Mouse (Mus musculus) hindbrain, embryonic 12.5 days (tissue): ENCODE results near the gene Lgals4. TPM values are rescaled to one million over a fixed set of nuclear protein-coding genes. Genes with fewer than 3 reads are reported as not detected.
A peak's percentile ranks its signal among the peaks of the same experiment; 100 is the strongest.
"Not testable (repeated sequence)": the region's sequence is repeated elsewhere in the genome, so short reads cannot be mapped to it uniquely, and the experiment has no call there.

Source experiments
- ATAC-seq: fragments of 200-750 bp; cut with Nextera tagmentation; 2 replicates; pipeline ENCODE4 v1.8.0; 2017; ENCODE audit warnings: moderate TSS enrichment; ENCODE audit not compliant: low FRiP score
- H3K27ac ChIP-seq: fragments of 300-500 bp; sonication (generic); 2 replicates; pipeline ENCODE4 v1.5.1; 2016; ENCODE audit warnings: mild to moderate bottlenecking
- H3K27me3 ChIP-seq: fragments of 300-500 bp; sonication (generic); 2 replicates; pipeline ENCODE4 v1.6.1; 2016; ENCODE audit warnings: mild to moderate bottlenecking
- H3K36me3 ChIP-seq: fragments of 300-500 bp; sonication (generic); 2 replicates; pipeline ENCODE4 v1.6.1; 2016; ENCODE audit warnings: mild to moderate bottlenecking
- H3K4me1 ChIP-seq: fragments of 300-500 bp; sonication (generic); 2 replicates; pipeline ENCODE4 v1.6.1; 2016
- H3K4me2 ChIP-seq: fragments of 300-500 bp; sonication (generic); replicated peaks from 2 replicates; pipeline ENCODE4 v1.6.1; 2016; ENCODE audit warnings: mild to moderate bottlenecking
- H3K4me3 ChIP-seq: fragments of 300-500 bp; sonication (generic); 2 replicates; pipeline ENCODE4 v1.5.1; 2016; ENCODE audit warnings: mild to moderate bottlenecking
- H3K9ac ChIP-seq: fragments of 300-500 bp; sonication (generic); 2 replicates; pipeline ENCODE4 v1.6.1; 2016; ENCODE audit warnings: mild to moderate bottlenecking, moderate library complexity
- H3K9me3 ChIP-seq: fragments of 300-500 bp; sonication (generic); replicated peaks from 2 replicates; pipeline ENCODE4 v1.6.1; 2016; ENCODE audit warnings: mild to moderate bottlenecking
- WGBS: fragments of 180-500 bp; shearing (Covaris S2); methylation state at CpG from one replicate; pipeline ENCODE4 v1.1.7; 2016; 5-methylcytosine and 5-hydroxymethylcytosine counted together
- polyA plus RNA-seq: library from polyadenylated mRNA; unstranded; fragments of >200 nt; fragmentation: Nextera tagmentation; extraction: Ambion mirVana; gene quantifications from 2 replicates; pipeline ENCODE4 v1.2.1, GENCODE M21; 2016

Lgals4 gene
- polyA plus RNA-seq, 1 experiment from 2014 or later: 5.0 TPM

DNA sequence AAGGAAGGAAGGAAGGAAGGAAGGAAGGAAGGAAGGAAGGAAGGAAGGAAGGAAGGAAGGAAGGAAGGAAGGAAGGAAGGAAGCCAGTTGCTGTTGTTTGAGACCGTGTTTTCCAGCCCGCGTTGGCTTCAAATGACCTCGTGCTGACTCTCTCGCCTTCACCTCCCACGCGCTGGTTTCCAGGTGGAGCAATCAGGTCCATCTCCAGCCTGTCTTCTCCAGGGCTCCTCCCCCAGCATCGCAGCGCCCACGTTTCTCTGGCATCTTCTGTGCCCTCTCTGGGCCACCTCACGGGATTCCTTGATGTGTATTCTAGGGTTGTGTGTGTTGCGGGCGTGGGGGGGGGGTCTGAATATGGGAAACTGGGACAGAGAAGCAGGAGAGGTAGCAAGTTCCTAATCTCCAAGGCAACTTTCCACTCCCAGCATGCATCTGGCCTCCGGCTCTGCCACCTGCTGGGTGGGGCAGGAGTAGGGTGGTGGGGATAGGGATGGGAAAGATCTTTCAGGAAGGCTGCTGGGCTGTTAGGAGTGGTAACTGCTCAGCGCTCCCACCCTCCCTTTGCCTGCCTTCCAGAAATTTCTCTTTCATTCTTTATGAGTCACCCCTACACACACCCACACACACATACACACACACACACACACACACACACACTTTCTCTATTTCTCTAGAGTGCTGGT, 29.3 kb downstream of the Lgals4 start:
- no peak for ATAC-seq
- H3K36me3 ChIP-seq: no peaks in the 10 kb centered on the region
- 83% methylated on average over 15 of the region's 15 CpGs for WGBS

DNA sequence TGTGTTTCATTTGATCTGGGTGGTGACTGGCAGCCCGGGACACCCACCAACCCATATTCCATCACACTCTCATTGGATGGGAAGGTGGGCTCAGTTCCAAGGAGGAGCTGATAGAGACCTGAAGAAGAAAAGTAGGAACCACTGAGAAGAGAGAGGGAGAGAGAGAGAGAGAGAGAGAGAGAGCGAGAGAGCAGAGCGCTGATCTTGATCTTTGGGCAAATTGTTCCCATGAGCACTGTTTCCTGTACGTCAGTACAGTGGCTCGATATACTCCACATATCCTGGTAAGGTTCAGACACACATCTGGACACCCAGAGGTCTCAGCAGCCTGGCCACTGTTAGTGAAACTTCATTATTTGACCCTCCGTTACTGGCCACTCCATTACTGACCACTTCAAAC, 29.9 kb downstream of the Lgals4 start, which contains the start of gene Lgals7:
Gene Lgals7, plus strand, starts transcription at position 314 of the 400 bp plus-strand sequence.
- H3K27me3 ChIP-seq: 0 out of 2 replicates have a peak, but pooled peaks cover 3% of the 10 kb centered on the region
- H3K27ac ChIP-seq: no peak within 1 kb of the TSS
- 85% methylated on average over 6 of the region's 6 CpGs for WGBS
- H3K4me1 ChIP-seq: peaks cover 14% of the 10 kb centered on the region; the same call in 1 of the 2 replicates
- ATAC-seq: no peak
- H3K9ac ChIP-seq: no peak within 1 kb of the TSS
- H3K4me3 ChIP-seq: no peak within 1 kb of the TSS
- H3K9me3 ChIP-seq: peaks cover 5% of the 10 kb centered on the region; the same call in 1 of the 2 replicates
- H3K36me3 ChIP-seq: no peaks in the 10 kb centered on the region
- H3K4me2 ChIP-seq: no peak within 1 kb of the TSS

More for the DNA sequence above, 29.3 kb downstream of the Lgals4 start:
- H3K9ac ChIP-seq: no peak overlapping the region
- no peak overlapping the region for H3K4me3 ChIP-seq
- H3K27me3 ChIP-seq: 0 out of 2 replicates have a peak, but pooled peaks cover 3% of the 10 kb centered on the region
- H3K4me2 ChIP-seq: no peak overlapping the region
- no peak overlapping the region for H3K27ac ChIP-seq
- H3K9me3 ChIP-seq: peaks cover 5% of the 10 kb centered on the region; the same call in 1 of the 2 replicates
- peaks cover 14% of the 10 kb centered on the region; the same call in 1 of the 2 replicates for H3K4me1 ChIP-seq

DNA sequence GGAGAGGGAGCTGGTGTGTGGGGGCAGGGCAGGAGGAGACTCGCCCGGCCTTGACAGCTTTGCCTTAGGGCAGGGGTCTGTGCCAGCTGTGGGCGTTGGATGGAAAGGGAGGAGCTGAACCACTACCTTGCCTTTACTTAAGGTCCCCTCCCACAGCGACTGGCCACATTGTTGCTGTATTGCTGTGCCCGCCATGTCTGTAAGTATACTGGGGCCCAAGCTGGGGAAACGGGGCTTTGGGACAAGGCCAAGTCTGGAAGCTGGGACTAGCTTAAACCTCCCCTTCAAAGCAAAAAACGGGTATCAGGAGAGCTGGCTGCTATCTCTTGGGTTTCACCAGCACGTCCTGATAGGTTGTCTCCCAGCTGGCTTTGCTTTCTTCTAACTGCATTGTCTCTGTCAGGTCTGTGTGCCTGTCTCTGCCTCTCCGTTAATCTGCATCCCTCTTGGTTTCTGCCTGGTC, 30.7 kb downstream of the Lgals4 start:
- Histone ChIP-seq H3K9ac (no peak overlapping the region), H3K36me3 (no peaks in the 10 kb centered on the region), H3K4me3 (no peak overlapping the region), H3K4me2 (no peak overlapping the region), H3K27me3 (0 out of 2 replicates have a peak, but pooled peaks cover 3% of the 10 kb centered on the region), H3K9me3 (peaks cover 5% of the 10 kb centered on the region; the same call in 1 of the 2 replicates), H3K4me1 (peaks cover 14% of the 10 kb centered on the region; the same call in 1 of the 2 replicates), H3K27ac (no peak overlapping the region)
- no peak for ATAC-seq
- WGBS: 48% methylated on average over 9 of the region's 9 CpGs

DNA sequence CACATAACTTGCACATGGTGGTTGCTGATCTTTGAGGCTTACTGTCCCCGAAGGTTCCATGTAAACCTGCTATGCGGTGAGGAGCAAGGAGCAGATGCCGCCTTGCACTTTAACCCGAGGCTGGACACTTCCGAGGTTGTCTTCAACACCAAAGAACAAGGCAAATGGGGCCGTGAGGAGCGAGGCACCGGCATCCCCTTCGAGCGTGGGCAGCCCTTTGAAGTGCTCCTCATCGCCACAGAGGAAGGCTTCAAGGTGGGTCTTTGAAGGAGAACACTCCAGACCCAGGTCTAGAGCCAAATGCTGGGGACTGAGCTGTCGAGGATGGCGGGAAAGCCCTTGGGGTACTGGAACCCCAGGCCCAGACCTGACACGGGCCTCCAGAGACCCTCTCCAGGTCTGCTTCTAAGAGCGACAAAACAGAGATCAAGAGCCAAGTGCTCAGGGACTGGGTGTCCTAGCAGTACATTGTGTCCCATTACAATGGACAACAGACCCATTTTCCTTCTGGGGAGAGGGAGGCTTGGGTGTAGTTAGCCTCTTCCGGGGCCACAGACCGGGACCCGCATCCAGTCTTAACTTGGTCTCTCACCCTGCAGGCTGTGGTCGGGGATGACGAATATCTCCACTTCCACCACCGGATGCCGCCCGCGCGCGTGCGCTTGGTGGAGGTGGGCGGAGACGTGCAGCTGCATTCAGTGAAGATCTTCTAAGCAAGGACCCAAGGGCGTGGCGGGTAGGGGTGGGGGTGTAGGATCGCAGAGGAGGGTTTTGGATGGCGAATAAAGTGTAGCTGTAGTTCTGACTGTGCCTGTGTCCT, 32.0 kb downstream of the Lgals4 start:
- peak; percentile 43; the same call in 1 of the 2 replicates for ATAC-seq
- Histone ChIP-seq H3K4me2 (peak overlapping the region; percentile 51), H3K27me3 (0 out of 2 replicates have a peak, but pooled peaks cover 3% of the 10 kb centered on the region), H3K9me3 (peaks cover 4% of the 10 kb centered on the region; the same call in 1 of the 2 replicates), H3K4me3 (peak overlapping the region; percentile 20), H3K27ac (no peak overlapping the region; the same call in 1 of the 2 replicates), H3K36me3 (no peaks in the 10 kb centered on the region), H3K4me1 (peaks cover 14% of the 10 kb centered on the region; the same call in 1 of the 2 replicates), H3K9ac (peak overlapping the region; percentile 51)
- WGBS: 46% methylated on average over 33 of the region's 33 CpGs

DNA sequence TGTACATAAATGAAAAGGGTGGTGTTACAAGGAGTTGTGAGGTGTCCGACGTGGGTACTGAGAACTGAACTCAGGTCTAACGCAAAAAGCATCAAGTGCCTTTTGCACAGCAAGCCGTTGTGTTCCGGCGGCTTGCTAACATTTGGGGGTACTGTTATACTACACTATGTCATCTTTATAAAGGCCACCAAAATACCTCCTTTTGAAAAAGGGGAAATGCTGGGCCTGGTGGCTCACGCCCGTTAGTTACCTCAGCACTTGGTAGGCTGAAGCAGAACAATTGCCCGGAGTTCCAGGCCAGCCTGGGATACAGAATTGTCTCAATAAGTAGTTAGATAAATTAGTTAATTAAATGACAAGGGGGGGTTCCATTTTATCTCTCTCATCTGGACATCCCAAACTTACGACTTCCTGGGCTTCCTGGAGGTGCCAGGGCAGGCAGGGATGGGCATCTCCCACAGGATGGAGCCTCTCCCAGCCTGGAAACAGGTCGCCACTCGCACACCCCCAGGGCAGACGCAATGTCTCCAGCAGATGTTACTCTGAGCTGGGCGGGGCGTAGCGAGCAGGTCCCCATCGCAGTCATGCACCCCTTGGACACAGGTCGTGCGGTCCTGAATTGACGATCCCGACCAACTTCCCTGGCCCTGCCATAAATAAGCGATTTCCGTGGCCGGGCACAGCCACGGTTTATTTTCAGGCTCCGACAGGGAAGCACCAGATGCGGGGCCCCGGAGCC, 33.3 kb downstream of the Lgals4 start:
- H3K4me3 ChIP-seq: no peak overlapping the region
- no peak overlapping the region for H3K9ac ChIP-seq
- 0 out of 2 replicates have a peak, but pooled peaks cover 3% of the 10 kb centered on the region for H3K27me3 ChIP-seq
- H3K36me3 ChIP-seq: no peaks in the 10 kb centered on the region
- 90% methylated on average over 28 of the region's 28 CpGs for WGBS
- H3K4me1 ChIP-seq: peaks cover 14% of the 10 kb centered on the region; the same call in 1 of the 2 replicates
- no peak for ATAC-seq
- no peak overlapping the region for H3K4me2 ChIP-seq
- H3K9me3 ChIP-seq: no peaks in the 10 kb centered on the region
- H3K27ac ChIP-seq: no peak overlapping the region

GRCm38 (mm10) chr7:28867508-28868340, 34.1 kb downstream of the Lgals4 start:
- whole genome bisulfite sequencing: 29% methylated on average over 23 of the region's 23 CpGs
- H3K27me3 ChIP-seq, H3K4me3 ChIP-seq, H3K36me3 ChIP-seq, ATAC-seq, H3K9ac ChIP-seq, H3K9me3 ChIP-seq, H3K27ac ChIP-seq: not testable (repeated sequence)
- peaks cover 14% of the 10 kb centered on the region; the same call in 1 of the 2 replicates for H3K4me1 ChIP-seq
- 0 out of 2 replicates have a peak overlapping the region, but pooled peaks have one; percentile 11 for H3K4me2 ChIP-seq

- Histone ChIP-seq H3K9ac (no peak overlapping the region), H3K4me3 (no peak overlapping the region), H3K36me3 (no peaks in the 10 kb centered on the region), H3K4me2 (no peak overlapping the region), H3K27me3 (no peaks in the 10 kb centered on the region), H3K9me3 (no peaks in the 10 kb centered on the region), H3K27ac (no peak overlapping the region), H3K4me1 (0 out of 2 replicates have a peak, but pooled peaks cover 2% of the 10 kb centered on the region)
- no peak for ATAC-seq
- 91% methylated on average over 24 of the region's 24 CpGs for WGBS
Measured at GRCm38 (mm10) chr7:28870901-28871664, 37.4 kb downstream of the Lgals4 start.

GRCm38 (mm10) chr7:28874565-28874964, 40.9 kb downstream of the Lgals4 start:
- no peak overlapping the region for H3K27ac ChIP-seq
- ATAC-seq: no peak
- no peak overlapping the region for H3K4me3 ChIP-seq
- H3K4me1 ChIP-seq: no peaks in the 10 kb centered on the region
- H3K4me2 ChIP-seq: no peak overlapping the region
- H3K9ac ChIP-seq: no peak overlapping the region
- H3K36me3 ChIP-seq: no peaks in the 10 kb centered on the region
- WGBS: 79% methylated on average over 2 of the region's 2 CpGs
- no peaks in the 10 kb centered on the region for H3K9me3 ChIP-seq
- H3K27me3 ChIP-seq: no peaks in the 10 kb centered on the region

DNA sequence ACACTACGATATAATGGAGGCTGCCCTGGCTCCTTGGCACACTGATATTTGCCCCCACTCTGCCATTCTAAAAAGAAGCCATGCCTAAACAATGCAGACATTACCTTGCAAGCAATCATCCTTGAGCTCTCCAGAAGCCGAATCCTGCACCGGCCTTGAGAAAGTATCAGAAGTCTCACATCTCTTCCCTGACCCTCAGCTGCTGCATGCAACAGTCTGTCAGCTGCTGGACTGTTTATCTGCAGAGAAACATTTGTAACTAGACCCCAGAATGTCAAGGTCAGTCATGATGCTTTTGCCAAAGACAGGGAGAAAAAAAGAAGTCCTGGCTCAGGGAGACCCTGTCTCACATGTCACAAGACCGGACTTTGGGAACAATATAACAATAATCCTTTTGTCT, 42.4 kb downstream of the Lgals4 start:
- Histone ChIP-seq H3K36me3 (no peaks in the 10 kb centered on the region), H3K27me3 (no peaks in the 10 kb centered on the region), H3K9ac (no peak overlapping the region), H3K9me3 (no peaks in the 10 kb centered on the region), H3K27ac (no peak overlapping the region), H3K4me3 (no peak overlapping the region), H3K4me2 (no peak overlapping the region), H3K4me1 (no peaks in the 10 kb centered on the region)
- WGBS: 77% methylated on average over 4 of the region's 4 CpGs
- ATAC-seq: no peak

DNA sequence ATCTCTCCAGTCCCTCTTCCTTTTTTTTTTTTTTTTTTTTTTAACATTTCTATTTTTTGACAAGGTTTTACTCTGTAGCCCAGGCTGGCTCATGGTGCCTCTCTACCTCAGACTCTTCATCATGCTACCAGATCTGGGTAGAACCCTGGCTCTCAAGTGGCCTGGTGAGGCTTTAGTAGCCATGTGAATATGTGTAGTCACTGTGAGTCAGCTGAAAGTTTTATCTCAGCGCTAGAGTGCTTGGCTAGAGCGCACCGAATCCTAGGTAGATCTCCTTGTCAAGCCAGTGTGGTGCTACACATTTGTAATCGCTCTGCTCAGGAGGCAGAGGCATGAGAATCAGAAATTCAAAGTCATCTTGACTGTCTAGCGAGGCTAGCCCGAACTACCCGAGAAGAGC, 43.5 kb downstream of the Lgals4 start:
- Histone ChIP-seq H3K4me3 (no peak overlapping the region), H3K4me2 (no peak overlapping the region), H3K27ac (no peak overlapping the region), H3K9me3 (no peaks in the 10 kb centered on the region), H3K27me3 (no peaks in the 10 kb centered on the region), H3K9ac (no peak overlapping the region), H3K36me3 (no peaks in the 10 kb centered on the region), H3K4me1 (no peaks in the 10 kb centered on the region)
- WGBS: 83% methylated on average over 7 of the region's 7 CpGs
- no peak for ATAC-seq
